Mouse (Mus musculus) adrenal gland (tissue): ENCODE data around the gene Olfr1156.

Experiments
- intact Hi-C: fragments of 180-260 bp; cut with DNase I; formaldehyde crosslinking; loops from one replicate; pipeline ENCODE4 v1.15.1; 2025
- long read RNA-seq, 2 experiments: library from polyadenylated mRNA; unstranded; transcript quantifications; one replicate each; pipeline ENCODE4 v2.0.0; 2020; ENCODE audit warnings: borderline replicate concordance in 1 of 2; ENCODE audit not compliant: insufficient replicate concordance in 1 of 2

Gene Olfr1156
- long read RNA-seq, experiment 1, result 0 reads
- long read RNA-seq, experiment 2, result 0 reads

DNA sequence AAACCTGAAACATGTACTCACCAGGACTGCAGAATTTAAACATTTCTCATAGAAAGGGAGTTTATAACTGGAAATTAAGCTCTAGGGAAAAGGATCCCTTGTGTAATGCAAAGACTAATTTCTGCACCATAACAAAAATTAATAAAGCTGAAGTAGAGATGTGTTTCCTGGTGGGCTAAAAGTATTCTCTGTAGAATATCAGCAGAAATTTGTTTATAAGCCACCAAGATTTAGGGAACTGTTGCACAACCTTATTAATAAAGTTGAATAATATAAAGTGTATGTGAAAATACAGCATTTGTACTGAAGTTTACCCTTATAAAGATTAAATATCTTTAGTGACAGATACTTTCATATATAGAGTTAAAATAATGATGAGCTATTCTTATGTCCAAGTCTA, at the start of gene Olfr1156:
Gene Olfr1156 (minus strand): TSS at position 101 of the 400 bp plus-strand sequence.
- intact Hi-C loops, result no loop called here

- intact Hi-C loops, result no loop called here
Observed at GRCm38 (mm10) chr2:87989813-87990212, 36.9 kb upstream of the Olfr1156 start, which contains the start of gene Olfr1158. TSS of gene Olfr1158 (plus strand) at chr2:87990113.

- intact Hi-C loops, result no loop called here
Observed at GRCm38 (mm10) chr2:87974563-87974962, 21.7 kb upstream of the Olfr1156 start, which contains the start of gene Olfr74. TSS of gene Olfr74 (minus strand) at chr2:87974663.

- intact Hi-C loops, result no loop called here
Observed at GRCm38 (mm10) chr2:87968199-87968598, 15.3 kb upstream of the Olfr1156 start, which contains the start of gene Olfr1157. TSS of gene Olfr1157 (minus strand) at chr2:87968299.

DNA sequence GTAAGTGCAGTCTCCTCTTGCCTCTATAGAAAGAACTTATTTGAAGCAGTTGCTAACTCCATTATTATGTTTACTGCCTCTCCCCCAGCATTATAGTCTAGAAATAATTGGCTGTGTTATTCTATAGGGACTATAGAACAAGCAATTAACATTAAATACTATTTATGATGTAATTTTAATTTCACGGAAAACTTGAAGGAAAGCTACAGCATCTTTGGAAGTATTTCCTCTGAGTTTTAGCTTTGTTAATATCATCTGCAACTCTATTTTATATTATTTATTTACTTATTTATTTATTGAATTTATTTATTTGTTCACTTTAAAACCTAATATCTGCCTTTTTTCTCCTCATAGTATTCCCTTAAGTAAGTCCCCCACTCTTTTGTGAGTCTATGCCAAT, 7.9 kb downstream of the Olfr1156 start, which contains the start of gene Olfr1155:
Gene Olfr1155 (minus strand): TSS at position 101 of the 400 bp plus-strand sequence.
- intact Hi-C loops, result no loop called here

- intact Hi-C loops, result no loop called here
Observed at GRCm38 (mm10) chr2:87905066-87905465, 47.8 kb downstream of the Olfr1156 start, which contains the start of gene Olfr1154. TSS of gene Olfr1154 (minus strand) at chr2:87905166.
